Mouse (Mus musculus): ENCODE results near the gene Gm17349. TPM values are rescaled to one million over a fixed set of nuclear protein-coding genes. Genes with fewer than 3 reads are reported as not detected.
A peak's percentile ranks its signal among the peaks of the same experiment; 100 is the strongest.

The Gm17349 gene
- total RNA-seq, 1 experiment = 2.5 TPM

DNA sequence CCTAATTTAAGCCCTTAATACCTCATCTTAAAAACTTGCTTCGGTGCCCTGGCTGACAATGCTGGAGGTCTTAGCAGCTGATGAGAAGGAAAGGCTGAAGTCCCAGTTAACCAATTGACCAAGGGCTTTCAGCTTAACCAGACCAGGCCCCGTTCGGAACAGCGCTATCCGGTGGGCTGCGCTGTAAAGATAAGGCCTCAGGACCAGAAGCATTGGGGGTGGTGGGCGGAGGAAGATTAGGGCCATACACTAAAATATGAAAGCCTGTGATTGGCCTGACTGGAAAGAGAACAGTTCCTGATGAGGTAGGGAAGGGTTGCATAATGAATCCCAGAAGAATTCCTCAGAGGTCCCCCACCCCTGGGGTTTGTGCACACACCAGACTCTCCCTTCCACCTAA lies 42.9 kb downstream of the Gm17349 start:
- Histone ChIP-seq H3K9me3 (ENCODE audit: control insufficient read depth, insufficient read depth, low read depth, low read length) (no peaks in the 10 kb centered on the region), H3K4me1 (ENCODE audit: control insufficient read depth in 2 of 2, insufficient read depth in 2 of 2, low read length in 2 of 2, poor library complexity in 1 of 2) (peaks cover 2 to 16% of the 10 kb centered on the region in 2 experiments; a peak in 2 of 4 replicates), H3K27ac (ENCODE audit: insufficient read depth, low read depth, low read length, poor library complexity, severe bottlenecking) (no peak overlapping the region), H3K36me3 (ENCODE audit: control insufficient read depth, insufficient read depth, low read length, poor library complexity, severe bottlenecking) (no peaks in the 10 kb centered on the region), H3K4me3 (ENCODE audit: insufficient read depth in 1 of 2, low read depth in 1 of 2, low read length in 2 of 2, poor library complexity in 1 of 2, severe bottlenecking in 1 of 2) (no peak overlapping the region), H3K9ac (ENCODE audit: insufficient read depth, low read depth, low read length, poor library complexity, severe bottlenecking) (no peak overlapping the region)
- no peak for TF ChIP-seq ZNF384 (IDR thresholded peaks at IDR 0.05; ENCODE audit: low read depth, low read length)
- TF ChIP-seq MAFK (IDR thresholded peaks at IDR 0.05; ENCODE audit: insufficient read depth, low read depth, low read length) = no peak
- TF ChIP-seq ZC3H11A (IDR thresholded peaks at IDR 0.05; ENCODE audit: borderline replicate concordance, low read depth, low read length) = no peak
- no peak for TF ChIP-seq HCFC1 (IDR thresholded peaks at IDR 0.05; ENCODE audit: borderline replicate concordance, insufficient read depth, low read length)
- no peak for TF ChIP-seq CHD2 (IDR thresholded peaks at IDR 0.05; ENCODE audit: low read depth, low read length)
- DNase-seq (ENCODE audit: low read depth, low spot score) = no peak
- in situ Hi-C loops (cut with MboI; ENCODE audit: low sequenced_read_pairs in 2 of 2, unreplicated experiment in 2 of 2) = no loop called here

DNA sequence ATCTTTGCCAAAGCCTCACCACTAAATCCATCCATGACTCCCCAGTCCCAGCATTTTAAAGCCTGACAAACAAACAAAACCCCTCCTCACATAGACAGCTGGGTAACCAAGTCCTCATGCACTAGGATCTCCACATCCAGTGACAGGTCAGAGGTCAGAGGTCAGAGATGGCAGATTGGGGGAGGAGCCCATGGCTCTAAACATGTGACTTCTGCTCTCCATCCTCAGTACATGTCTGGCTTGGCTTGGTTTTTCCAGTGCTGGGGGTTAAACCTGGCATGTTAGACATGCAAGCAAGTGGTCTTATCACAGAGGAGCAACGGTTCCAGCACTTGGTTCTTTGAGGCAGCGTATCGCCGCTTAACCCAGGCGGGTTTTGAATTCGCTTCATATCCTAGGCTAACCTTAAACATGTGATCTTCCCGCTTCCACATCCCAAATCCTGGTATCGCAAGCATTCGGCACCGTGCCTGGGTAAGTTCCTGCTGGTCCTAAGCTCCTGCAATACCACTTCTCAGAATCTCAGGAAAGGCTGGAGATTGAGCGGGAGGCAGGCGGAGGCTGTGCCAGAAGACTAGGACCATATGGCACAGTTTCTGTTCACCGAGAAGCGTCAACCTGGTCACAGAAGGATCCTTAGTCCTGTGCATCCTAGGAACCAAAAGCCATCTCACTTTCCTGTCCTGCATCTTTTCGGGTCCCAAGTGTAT lies 44.0 kb downstream of the Gm17349 start:
- peaks cover 2 to 18% of the 10 kb centered on the region in 2 experiments; a peak in 3 of 4 replicates for H3K4me1 ChIP-seq (ENCODE audit: control insufficient read depth in 2 of 2, insufficient read depth in 2 of 2, low read length in 2 of 2, poor library complexity in 1 of 2)
- no peak overlapping the region for H3K9ac ChIP-seq (ENCODE audit: insufficient read depth, low read depth, low read length, poor library complexity, severe bottlenecking)
- no peaks in the 10 kb centered on the region for H3K36me3 ChIP-seq (ENCODE audit: control insufficient read depth, insufficient read depth, low read length, poor library complexity, severe bottlenecking)
- no peak overlapping the region for H3K27ac ChIP-seq (ENCODE audit: insufficient read depth, low read depth, low read length, poor library complexity, severe bottlenecking)
- no peak for DNase-seq (ENCODE audit: low read depth, low spot score)
- TF ChIP-seq MAFK (IDR thresholded peaks at IDR 0.05; ENCODE audit: insufficient read depth, low read depth, low read length) (no peak), CHD2 (IDR thresholded peaks at IDR 0.05; ENCODE audit: low read depth, low read length) (no peak), ZC3H11A (IDR thresholded peaks at IDR 0.05; ENCODE audit: borderline replicate concordance, low read depth, low read length) (no peak), ZNF384 (IDR thresholded peaks at IDR 0.05; ENCODE audit: low read depth, low read length) (no peak), HCFC1 (IDR thresholded peaks at IDR 0.05; ENCODE audit: borderline replicate concordance, insufficient read depth, low read length) (no peak)
- in situ Hi-C loops (cut with MboI; ENCODE audit: low sequenced_read_pairs in 2 of 2, unreplicated experiment in 2 of 2) = no loop called here
- peak overlapping the region; percentile 21 to 35; a peak in 2 of 4 replicates for H3K4me3 ChIP-seq (ENCODE audit: insufficient read depth in 1 of 2, low read depth in 1 of 2, low read length in 2 of 2, poor library complexity in 1 of 2, severe bottlenecking in 1 of 2)
- H3K9me3 ChIP-seq (ENCODE audit: control insufficient read depth, insufficient read depth, low read depth, low read length) = no peaks in the 10 kb centered on the region

DNA sequence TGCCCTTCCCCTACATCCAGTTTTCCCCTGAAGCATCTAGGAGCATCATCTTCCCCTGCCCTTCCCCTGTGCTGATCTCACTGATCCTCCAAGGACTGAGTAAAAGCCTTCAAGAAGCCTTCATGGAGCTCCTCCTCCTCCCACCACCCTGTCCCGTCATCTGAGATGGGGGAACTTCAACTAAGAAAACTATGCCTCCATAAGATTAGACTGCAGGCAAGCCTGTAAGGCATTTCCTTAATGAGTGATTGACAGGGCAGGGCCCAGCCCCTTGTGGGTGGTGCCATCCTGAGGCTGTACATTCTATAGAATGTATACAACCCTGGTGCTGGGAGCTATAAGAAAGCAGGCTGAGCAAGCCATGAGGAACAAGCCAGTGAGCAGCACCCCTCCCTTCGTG lies 46.9 kb downstream of the Gm17349 start:
- Histone ChIP-seq H3K27ac (ENCODE audit: insufficient read depth, low read depth, low read length, poor library complexity, severe bottlenecking) (no peak overlapping the region), H3K36me3 (ENCODE audit: control insufficient read depth, insufficient read depth, low read length, poor library complexity, severe bottlenecking) (no peaks in the 10 kb centered on the region), H3K9me3 (ENCODE audit: control insufficient read depth, insufficient read depth, low read depth, low read length) (no peaks in the 10 kb centered on the region), H3K9ac (ENCODE audit: insufficient read depth, low read depth, low read length, poor library complexity, severe bottlenecking) (no peak overlapping the region), H3K4me3 (ENCODE audit: insufficient read depth in 1 of 2, low read depth in 1 of 2, low read length in 2 of 2, poor library complexity in 1 of 2, severe bottlenecking in 1 of 2) (no peak overlapping the region), H3K4me1 (ENCODE audit: control insufficient read depth in 2 of 2, insufficient read depth in 2 of 2, low read length in 2 of 2, poor library complexity in 1 of 2) (peaks cover 3 to 19% of the 10 kb centered on the region in 2 experiments; a peak in 2 of 4 replicates)
- in situ Hi-C loops (cut with MboI; ENCODE audit: low sequenced_read_pairs in 2 of 2, unreplicated experiment in 2 of 2) = no loop called here
- no peak for DNase-seq (ENCODE audit: low read depth, low spot score)
- TF ChIP-seq HCFC1 (IDR thresholded peaks at IDR 0.05; ENCODE audit: borderline replicate concordance, insufficient read depth, low read length) = no peak

DNA sequence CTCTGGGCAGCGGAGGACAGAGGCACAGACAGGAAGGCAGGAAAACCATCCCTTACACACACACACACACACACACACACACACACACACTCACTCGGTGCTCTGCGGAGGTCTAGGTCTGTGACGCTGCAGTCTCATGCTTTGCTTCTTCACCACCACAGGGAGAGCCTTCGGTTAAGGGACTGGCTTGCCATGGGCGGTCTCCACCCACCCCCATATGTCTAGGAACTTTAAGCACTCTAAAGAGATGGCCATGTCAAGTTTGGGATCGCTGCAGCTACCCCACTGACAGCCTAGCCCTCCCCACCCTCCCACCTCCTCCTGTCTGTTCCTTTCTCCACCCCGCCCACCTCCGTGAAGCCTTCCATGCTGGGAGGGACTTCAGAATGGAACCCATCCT lies 49.3 kb downstream of the Gm17349 start:
- Histone ChIP-seq H3K4me3 (ENCODE audit: insufficient read depth in 1 of 2, low read depth in 1 of 2, low read length in 2 of 2, poor library complexity in 1 of 2, severe bottlenecking in 1 of 2) (no peak overlapping the region), H3K27ac (ENCODE audit: insufficient read depth, low read depth, low read length, poor library complexity, severe bottlenecking) (no peak overlapping the region), H3K36me3 (ENCODE audit: control insufficient read depth, insufficient read depth, low read length, poor library complexity, severe bottlenecking) (no peaks in the 10 kb centered on the region), H3K4me1 (ENCODE audit: control insufficient read depth in 2 of 2, insufficient read depth in 2 of 2, low read length in 2 of 2, poor library complexity in 1 of 2) (peaks cover 8 to 21% of the 10 kb centered on the region in 2 experiments; a peak in 3 of 4 replicates), H3K9me3 (ENCODE audit: control insufficient read depth, insufficient read depth, low read depth, low read length) (no peaks in the 10 kb centered on the region), H3K9ac (ENCODE audit: insufficient read depth, low read depth, low read length, poor library complexity, severe bottlenecking) (no peak overlapping the region)
- DNase-seq (ENCODE audit: low read depth, low spot score) = no peak
- in situ Hi-C loops (cut with MboI; ENCODE audit: low sequenced_read_pairs in 2 of 2, unreplicated experiment in 2 of 2) = no loop called here
- TF ChIP-seq ZNF384 (IDR thresholded peaks at IDR 0.05; ENCODE audit: low read depth, low read length) = no peak

DNA sequence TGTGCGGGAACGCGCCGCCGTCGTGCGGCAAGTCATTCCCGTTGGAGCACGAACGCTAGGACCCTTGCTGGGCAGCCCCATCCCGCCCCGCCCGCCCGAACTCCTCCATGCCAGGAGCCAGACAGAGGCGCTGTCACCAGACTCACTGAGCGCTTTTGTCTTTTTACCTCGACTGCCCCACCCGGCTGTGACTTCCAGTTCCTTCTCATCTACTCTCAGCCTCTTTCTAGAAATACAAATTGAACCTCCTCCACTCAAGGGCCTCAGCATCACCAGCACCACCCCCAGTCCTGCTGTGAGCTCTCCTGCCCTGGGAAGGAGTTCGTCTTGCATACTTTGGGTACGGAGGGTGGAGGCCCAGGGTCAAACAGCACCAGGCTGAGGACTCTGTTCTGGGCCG lies 51.4 kb downstream of the Gm17349 start:
- Histone ChIP-seq H3K9ac (ENCODE audit: insufficient read depth, low read depth, low read length, poor library complexity, severe bottlenecking) (peak overlapping the region; percentile 66; the same call in 1 of the 2 replicates), H3K4me3 (ENCODE audit: insufficient read depth in 1 of 2, low read depth in 1 of 2, low read length in 2 of 2, poor library complexity in 1 of 2, severe bottlenecking in 1 of 2) (peak overlapping the region; percentile 72 to 80), H3K4me1 (ENCODE audit: control insufficient read depth in 2 of 2, insufficient read depth in 2 of 2, low read length in 2 of 2, poor library complexity in 1 of 2) (peaks cover 8 to 30% of the 10 kb centered on the region in 2 experiments; a peak in 3 of 4 replicates), H3K27ac (ENCODE audit: insufficient read depth, low read depth, low read length, poor library complexity, severe bottlenecking) (peak overlapping the region; percentile 47), H3K9me3 (ENCODE audit: control insufficient read depth, insufficient read depth, low read depth, low read length) (no peaks in the 10 kb centered on the region), H3K36me3 (ENCODE audit: control insufficient read depth, insufficient read depth, low read length, poor library complexity, severe bottlenecking) (peaks cover 2% of the 10 kb centered on the region)
- DNase-seq (ENCODE audit: low read depth, low spot score) = no peak
- TF ChIP-seq ZC3H11A (IDR thresholded peaks at IDR 0.05; ENCODE audit: borderline replicate concordance, low read depth, low read length) (no peak), ZNF384 (IDR thresholded peaks at IDR 0.05; ENCODE audit: low read depth, low read length) (no peak), HCFC1 (IDR thresholded peaks at IDR 0.05; ENCODE audit: borderline replicate concordance, insufficient read depth, low read length) (no peak), MAFK (IDR thresholded peaks at IDR 0.05; ENCODE audit: insufficient read depth, low read depth, low read length) (no peak), CHD2 (IDR thresholded peaks at IDR 0.05; ENCODE audit: low read depth, low read length) (no peak)
- in situ Hi-C loops (cut with MboI; ENCODE audit: low sequenced_read_pairs in 2 of 2, unreplicated experiment in 2 of 2) = no loop called here
